Mouse (Mus musculus): Measurements from ENCODE around the gene Baiap2l1. TPM values are rescaled to one million over a fixed set of nuclear protein-coding genes. Genes with fewer than 3 reads are reported as not detected.

The Baiap2l1 gene
- polyA plus RNA-seq, 1 experiment from 2014 or later = 0.16 TPM

- Histone ChIP-seq H3K79me2 (ENCODE audit: inconsistent target) (no peaks in the 10 kb centered on the region), H3K4me3 (ENCODE audit: inconsistent target) (no peak overlapping the region), H3K27ac (no peak overlapping the region), H3K36me3 (ENCODE audit: inconsistent target) (no peaks in the 10 kb centered on the region)
- WGBS (ENCODE audit: missing documents) = 55% methylated on average over 6 of the region's 9 CpGs
Observed at GRCm38 (mm10) chr5:144286591-144287266, 71.2 kb downstream of the Baiap2l1 start.

GRCm38 (mm10) chr5:144284599-144284998 is 73.3 kb downstream of the Baiap2l1 start:
- Histone ChIP-seq H3K4me3 (ENCODE audit: inconsistent target) (no peak overlapping the region), H3K79me2 (ENCODE audit: inconsistent target) (no peaks in the 10 kb centered on the region), H3K27ac (no peak overlapping the region; the same call in 1 of the 2 replicates), H3K36me3 (ENCODE audit: inconsistent target) (no peaks in the 10 kb centered on the region)
- 86% methylated on average over 5 of the region's 5 CpGs for WGBS (ENCODE audit: missing documents)

- Histone ChIP-seq H3K79me2 (ENCODE audit: inconsistent target) (no peaks in the 10 kb centered on the region), H3K27ac (peak overlapping the region; percentile 91), H3K4me3 (ENCODE audit: inconsistent target) (no peak overlapping the region), H3K36me3 (ENCODE audit: inconsistent target) (no peaks in the 10 kb centered on the region)
- WGBS (ENCODE audit: missing documents) = 4% methylated on average over 8 of the region's 8 CpGs
Observed at GRCm38 (mm10) chr5:144283551-144284031, 74.3 kb downstream of the Baiap2l1 start.

- H3K27ac ChIP-seq = peak overlapping the region; percentile 91
- 75% methylated on average over 11 of the region's 11 CpGs for WGBS (ENCODE audit: missing documents)
- H3K36me3 ChIP-seq (ENCODE audit: inconsistent target) = no peaks in the 10 kb centered on the region
- H3K4me3 ChIP-seq (ENCODE audit: inconsistent target) = no peak overlapping the region
- no peaks in the 10 kb centered on the region for H3K79me2 ChIP-seq (ENCODE audit: inconsistent target)
Observed at GRCm38 (mm10) chr5:144282470-144283260, 75.2 kb downstream of the Baiap2l1 start.

GRCm38 (mm10) chr5:144279926-144280325 is 78.0 kb downstream of the Baiap2l1 start:
- Histone ChIP-seq H3K36me3 (ENCODE audit: inconsistent target) (no peaks in the 10 kb centered on the region; the same call in 1 of the 2 replicates), H3K4me3 (ENCODE audit: inconsistent target) (no peak overlapping the region), H3K79me2 (ENCODE audit: inconsistent target) (no peaks in the 10 kb centered on the region), H3K27ac (no peak overlapping the region)
- 97% methylated on average over 10 of the region's 13 CpGs for WGBS (ENCODE audit: missing documents)

GRCm38 (mm10) chr5:144279081-144279541 is 78.8 kb downstream of the Baiap2l1 start:
- WGBS (ENCODE audit: missing documents) = 40% methylated on average over 7 of the region's 9 CpGs
- H3K36me3 ChIP-seq (ENCODE audit: inconsistent target) = no peaks in the 10 kb centered on the region; the same call in 1 of the 2 replicates
- H3K27ac ChIP-seq = no peak overlapping the region
- no peaks in the 10 kb centered on the region for H3K79me2 ChIP-seq (ENCODE audit: inconsistent target)
- no peak overlapping the region for H3K4me3 ChIP-seq (ENCODE audit: inconsistent target)

- Histone ChIP-seq H3K36me3 (ENCODE audit: inconsistent target) (no peaks in the 10 kb centered on the region; the same call in 1 of the 2 replicates), H3K27ac (no peak overlapping the region), H3K79me2 (ENCODE audit: inconsistent target) (no peaks in the 10 kb centered on the region; the same call in 1 of the 2 replicates), H3K4me3 (ENCODE audit: inconsistent target) (no peak overlapping the region)
- WGBS (ENCODE audit: missing documents) = 88% methylated on average over 11 of the region's 13 CpGs
Observed at GRCm38 (mm10) chr5:144278374-144278960, 79.4 kb downstream of the Baiap2l1 start.

GRCm38 (mm10) chr5:144276898-144277630 is 80.8 kb downstream of the Baiap2l1 start:
- WGBS (ENCODE audit: missing documents) = 17% methylated on average over 17 of the region's 17 CpGs
- Histone ChIP-seq H3K79me2 (ENCODE audit: inconsistent target) (peaks cover 9% of the 10 kb centered on the region; the same call in 1 of the 2 replicates), H3K4me3 (ENCODE audit: inconsistent target) (no peak overlapping the region), H3K27ac (no peak overlapping the region), H3K36me3 (ENCODE audit: inconsistent target) (no peaks in the 10 kb centered on the region; the same call in 1 of the 2 replicates)

- Histone ChIP-seq H3K27ac (no peak overlapping the region), H3K4me3 (ENCODE audit: inconsistent target) (no peak overlapping the region)
- 96% methylated on average over 6 of the region's 6 CpGs for WGBS (ENCODE audit: missing documents)
Observed at GRCm38 (mm10) chr5:144274904-144275303, 83.0 kb downstream of the Baiap2l1 start.

GRCm38 (mm10) chr5:144271772-144272171 is 86.1 kb downstream of the Baiap2l1 start:
- WGBS (ENCODE audit: missing documents) = 78% methylated on average over 5 of the region's 5 CpGs
- peaks cover 12% of the 10 kb centered on the region; the same call in 1 of the 2 replicates for H3K36me3 ChIP-seq (ENCODE audit: inconsistent target)
- H3K4me3 ChIP-seq (ENCODE audit: inconsistent target) = no peak overlapping the region
- H3K79me2 ChIP-seq (ENCODE audit: inconsistent target) = peaks cover 58% of the 10 kb centered on the region
- no peak overlapping the region for H3K27ac ChIP-seq

More at GRCm38 (mm10) chr5:144274904-144275303, 83.0 kb downstream of the Baiap2l1 start:
- no peaks in the 10 kb centered on the region; the same call in 1 of the 2 replicates for H3K36me3 ChIP-seq (ENCODE audit: inconsistent target)
- H3K79me2 ChIP-seq (ENCODE audit: inconsistent target) = peaks cover 27% of the 10 kb centered on the region; the same call in 1 of the 2 replicates

- H3K36me3 ChIP-seq (ENCODE audit: inconsistent target) = peaks cover 19% of the 10 kb centered on the region; the same call in 1 of the 2 replicates
- H3K79me2 ChIP-seq (ENCODE audit: inconsistent target) = peaks cover 64% of the 10 kb centered on the region
- no peak overlapping the region for H3K27ac ChIP-seq
- WGBS (ENCODE audit: missing documents) = 92% methylated on average over 3 of the region's 3 CpGs
- H3K4me3 ChIP-seq (ENCODE audit: inconsistent target) = no peak overlapping the region
Observed at GRCm38 (mm10) chr5:144271118-144271517, 86.8 kb downstream of the Baiap2l1 start.

GRCm38 (mm10) chr5:144270420-144270819 is 87.5 kb downstream of the Baiap2l1 start:
- H3K79me2 ChIP-seq (ENCODE audit: inconsistent target) = peaks cover 71% of the 10 kb centered on the region
- 96% methylated on average over 8 of the region's 8 CpGs for WGBS (ENCODE audit: missing documents)
- no peak overlapping the region for H3K4me3 ChIP-seq (ENCODE audit: inconsistent target)
- peaks cover 26% of the 10 kb centered on the region; the same call in 1 of the 2 replicates for H3K36me3 ChIP-seq (ENCODE audit: inconsistent target)
- no peak overlapping the region for H3K27ac ChIP-seq

GRCm38 (mm10) chr5:144269926-144270325 is 88.0 kb downstream of the Baiap2l1 start:
- Histone ChIP-seq H3K79me2 (ENCODE audit: inconsistent target) (peaks cover 76% of the 10 kb centered on the region), H3K27ac (no peak overlapping the region), H3K4me3 (ENCODE audit: inconsistent target) (no peak overlapping the region), H3K36me3 (ENCODE audit: inconsistent target) (peaks cover 31% of the 10 kb centered on the region; the same call in 1 of the 2 replicates)
- WGBS (ENCODE audit: missing documents) = 88% methylated on average over 5 of the region's 7 CpGs

Data from macrophage (primary cell).